Mouse (Mus musculus): ENCODE data around the gene Izumo4.

Gene Izumo4

DNA sequence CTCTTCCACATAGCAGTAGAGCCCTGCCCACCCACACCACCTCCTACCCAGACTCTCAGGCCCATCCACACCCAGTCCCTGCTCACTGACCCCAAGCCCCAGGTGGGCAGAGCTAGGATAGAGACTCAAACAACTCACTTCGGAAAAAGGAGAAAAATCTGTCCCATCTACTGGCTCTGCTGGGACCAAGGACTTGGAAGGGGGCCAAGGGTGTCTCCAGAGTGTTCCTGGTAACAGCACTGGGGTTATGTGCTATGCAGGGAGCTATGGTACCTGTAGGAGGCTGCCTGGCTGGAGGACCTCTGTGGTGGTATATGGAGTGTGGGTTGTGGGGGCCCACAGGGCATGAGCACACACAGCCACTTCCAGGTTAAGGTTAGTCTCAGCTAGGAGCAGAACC lies 15.3 kb downstream of the Izumo4 start:
- DNase-seq (ENCODE audit: low read depth, low spot score), result no peak

DNA sequence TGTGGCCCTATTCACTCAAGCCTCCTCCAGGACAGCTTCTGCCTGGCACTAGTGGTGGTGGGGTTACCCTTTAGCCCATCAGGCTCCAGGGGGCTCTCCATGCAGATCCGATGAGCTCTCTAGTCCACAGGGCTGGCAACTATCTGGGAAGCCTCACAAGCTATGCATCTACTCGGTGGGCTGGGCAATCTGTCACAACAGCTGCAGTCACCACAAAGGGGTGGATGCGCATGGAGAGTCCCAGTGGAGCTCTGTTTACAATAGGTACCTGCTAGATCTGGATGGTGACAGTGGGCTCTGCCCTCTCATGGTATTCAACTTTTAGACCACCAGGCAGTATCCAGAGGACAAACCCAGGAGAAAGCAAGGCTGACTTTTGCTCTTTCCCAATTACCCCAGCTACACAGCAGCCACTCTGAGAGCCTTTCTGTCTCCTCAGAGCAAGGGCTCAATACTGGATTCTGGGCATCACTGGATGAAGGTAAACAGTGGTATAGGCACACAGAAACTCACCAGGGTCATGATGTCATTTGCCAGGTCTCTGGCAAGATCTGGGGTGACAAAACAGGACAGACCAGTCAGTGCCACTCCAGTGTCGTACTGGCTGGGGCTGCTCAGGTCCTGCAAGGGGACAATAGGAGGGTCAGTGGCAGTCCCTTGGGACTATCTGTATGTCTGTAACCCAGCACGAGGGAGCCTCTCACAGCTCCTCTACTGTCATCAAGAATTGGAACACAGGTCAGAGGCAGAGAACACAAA lies 25.6 kb downstream of the Izumo4 start:
- DNase-seq (ENCODE audit: low read depth, low spot score), result no peak

DNA sequence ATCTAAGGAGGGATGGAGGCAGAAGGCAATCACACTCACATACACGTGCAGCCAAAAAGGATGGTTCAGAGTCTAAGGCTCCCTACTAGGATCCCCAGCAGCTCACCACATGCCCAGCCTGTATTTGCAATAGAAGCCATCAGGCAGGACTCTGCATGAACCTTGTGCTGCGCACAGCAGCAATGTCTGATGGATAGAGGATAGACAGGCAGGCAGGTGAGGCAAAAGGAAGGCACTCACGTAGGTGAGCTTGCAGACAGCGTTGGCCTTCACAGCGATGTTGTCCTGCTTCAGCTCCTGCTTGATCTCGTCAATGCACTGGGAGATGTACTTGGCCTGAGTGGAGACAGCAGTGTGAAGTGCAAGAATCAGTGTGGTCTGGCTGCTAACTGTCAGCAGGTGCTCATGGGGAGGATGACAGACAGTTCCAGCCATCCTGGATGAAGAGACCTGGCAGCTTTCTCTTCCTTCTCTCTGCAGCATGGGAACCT lies 30.7 kb downstream of the Izumo4 start:
- peak; percentile 73 for DNase-seq (ENCODE audit: low read depth, low spot score)

DNA sequence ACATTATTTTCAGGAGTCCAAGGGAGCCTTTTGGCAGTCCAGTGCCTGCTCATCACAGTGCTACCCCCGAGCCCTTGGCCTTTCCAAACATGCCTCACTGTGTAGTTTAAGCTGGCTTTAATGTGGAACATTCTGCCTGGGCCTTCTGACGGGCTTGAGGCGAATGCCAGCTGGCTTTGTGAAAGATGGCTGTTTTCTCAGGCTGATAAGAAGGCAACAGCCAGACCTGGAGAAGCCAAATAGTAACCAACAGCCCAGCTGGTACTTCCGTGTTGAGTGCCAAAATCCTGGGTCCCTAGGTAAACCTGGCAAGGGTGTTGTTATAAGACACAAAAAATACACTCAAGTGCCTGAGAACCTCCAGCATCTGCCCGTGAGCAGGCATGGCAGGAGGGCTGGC lies 34.7 kb downstream of the Izumo4 start:
- DNase-seq (ENCODE audit: low read depth, low spot score), result peak; percentile 93

DNA sequence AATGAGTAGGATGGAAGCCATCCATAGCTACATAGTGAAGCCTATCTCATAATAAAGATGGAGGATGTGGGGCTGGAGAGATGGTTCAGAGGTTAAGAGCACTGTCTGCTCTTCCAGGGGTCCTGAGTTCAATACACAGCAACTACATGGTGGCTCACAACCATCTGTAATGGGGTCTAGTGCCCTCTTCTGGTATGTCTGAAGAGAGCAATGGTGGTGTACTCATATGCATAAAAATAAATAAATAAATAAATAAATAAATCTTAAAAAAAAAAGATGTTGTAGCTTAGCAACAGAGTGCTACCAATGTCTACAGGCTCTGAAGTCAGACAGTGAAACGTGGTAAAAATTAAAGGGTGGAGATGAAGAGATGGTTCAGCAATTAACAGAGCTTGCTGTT lies 36.7 kb downstream of the Izumo4 start:
- DNase-seq (ENCODE audit: low read depth, low spot score), result no peak

DNA sequence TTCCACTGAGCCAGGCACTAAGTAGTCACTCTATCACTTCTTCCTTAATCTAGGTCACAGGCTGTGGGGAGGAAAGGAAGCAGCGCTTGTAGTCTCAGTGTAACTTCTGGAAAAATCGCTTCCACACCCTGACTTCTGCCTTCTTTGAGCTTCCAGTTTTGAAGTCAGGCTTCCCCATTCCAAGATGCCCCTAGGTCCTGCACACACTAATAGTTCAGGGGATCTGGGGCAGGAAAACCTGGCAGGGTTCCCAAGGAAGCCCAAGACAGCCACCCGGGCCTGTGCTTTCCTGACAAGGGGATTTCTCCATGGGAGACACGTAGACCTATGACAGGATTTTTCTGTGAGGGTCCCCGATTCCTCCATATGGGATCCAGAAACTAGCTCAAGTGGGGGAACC lies 39.2 kb downstream of the Izumo4 start:
- DNase-seq (ENCODE audit: low read depth, low spot score), result peak; percentile 43

DNA sequence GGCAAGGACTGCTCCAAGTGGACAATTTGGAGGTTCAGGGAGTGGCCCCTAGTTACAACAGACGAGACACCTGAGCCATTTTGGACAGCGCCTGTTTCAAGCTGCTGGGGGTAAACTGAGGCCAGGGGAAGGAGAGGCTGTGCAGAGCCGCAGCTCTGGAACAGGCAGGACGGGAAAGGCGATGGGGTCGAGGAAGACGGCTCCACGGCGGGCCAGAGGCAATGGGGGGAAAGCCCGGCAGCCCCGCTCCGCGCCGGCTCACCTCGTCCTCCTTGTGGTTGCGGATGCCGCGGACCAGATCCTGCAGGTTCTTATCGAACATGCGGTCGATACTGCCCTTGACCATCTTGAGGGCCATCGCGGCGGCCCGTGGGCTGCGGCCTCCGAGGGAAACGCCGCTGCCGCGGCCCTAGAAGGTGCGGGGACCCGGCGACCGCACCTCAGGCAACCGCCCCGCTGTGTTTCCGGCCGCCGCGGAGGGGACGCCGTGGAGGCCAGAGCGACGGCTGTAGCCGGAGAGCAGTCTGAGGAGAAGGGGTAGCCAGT lies 39.7 kb downstream of the Izumo4 start:
- DNase-seq (ENCODE audit: low read depth, low spot score), result no peak

DNA sequence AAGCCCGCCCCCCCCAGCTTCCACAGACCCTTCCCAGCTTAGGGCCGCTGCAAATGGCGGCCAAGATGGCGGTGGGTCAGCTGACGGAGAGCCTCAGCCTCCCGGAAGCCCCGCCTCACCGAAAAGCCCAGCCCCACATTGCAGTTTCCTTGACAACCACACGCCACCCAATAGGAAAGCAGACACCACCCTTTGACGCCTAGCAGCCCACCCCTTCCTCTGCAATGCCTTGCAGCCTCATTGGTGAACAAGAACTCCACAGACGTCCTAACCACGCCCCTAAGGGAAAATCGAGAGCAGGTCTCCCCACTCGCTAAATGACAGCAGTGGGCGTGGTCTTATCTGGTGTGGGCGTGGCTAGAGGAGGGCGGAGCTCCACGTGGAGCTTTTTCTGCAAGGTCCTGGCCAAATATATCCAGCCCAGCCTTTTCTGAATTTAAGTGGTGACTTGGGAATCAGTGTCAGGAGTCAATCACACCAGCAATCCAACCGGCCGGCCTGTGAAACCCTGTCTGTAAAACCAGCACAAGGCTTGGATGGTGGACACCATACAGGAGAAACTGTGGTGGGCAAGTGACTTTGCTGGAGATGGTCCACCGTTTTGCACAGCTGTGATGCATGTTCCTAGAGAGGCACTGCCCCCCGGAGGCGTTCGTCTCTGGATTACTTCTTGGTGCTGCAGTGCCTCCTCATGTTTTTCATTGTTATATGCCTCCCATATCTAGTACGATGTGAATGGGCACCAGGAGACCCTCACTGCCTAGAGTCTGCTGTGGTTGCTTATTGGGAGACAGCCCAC lies 40.4 kb downstream of the Izumo4 start, which contains the start of gene Ap3d1:
TSS of gene Ap3d1 (minus strand) at position 85 of the 799 bp plus-strand sequence.
- peak; percentile 100 for DNase-seq (ENCODE audit: low read depth, low spot score)

DNA sequence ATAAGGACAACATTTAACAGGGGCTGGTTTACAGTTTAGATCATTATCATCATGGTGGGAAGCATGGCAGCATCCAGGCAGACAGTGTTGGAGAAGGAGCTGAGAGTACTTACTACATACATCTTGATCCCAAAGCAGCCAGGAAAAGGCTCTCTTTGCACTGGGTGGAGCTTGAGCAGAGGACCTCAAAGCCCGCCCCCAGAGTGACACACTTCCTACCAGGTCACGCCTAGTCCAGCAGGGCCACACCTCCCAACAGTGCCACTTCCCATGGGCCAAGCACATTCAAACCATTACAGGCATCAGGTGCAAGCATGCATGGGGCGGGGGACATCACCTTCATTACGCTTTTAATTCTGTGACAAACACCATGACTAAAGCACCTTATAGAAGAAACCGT lies 42.3 kb downstream of the Izumo4 start:
- DNase-seq (ENCODE audit: low read depth, low spot score), result no peak

DNA sequence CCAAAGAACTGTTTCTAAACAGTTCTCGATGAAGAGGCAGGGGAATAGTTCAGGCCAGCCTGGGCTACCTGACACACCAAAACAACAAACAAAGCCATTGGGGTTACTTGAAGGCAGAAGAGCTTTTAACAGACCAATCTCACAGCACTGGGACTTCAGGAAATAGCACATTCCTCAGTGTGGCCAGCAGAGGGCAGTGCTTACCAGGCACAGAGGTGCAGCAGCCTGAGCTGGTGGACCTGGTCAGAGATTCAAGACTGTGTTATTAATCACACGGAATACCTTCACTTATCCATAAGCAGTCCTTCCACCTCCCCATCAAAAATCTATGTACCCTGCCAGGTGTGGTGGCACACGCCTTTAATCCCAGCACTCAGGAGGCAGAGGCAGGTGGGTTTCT lies 45.4 kb downstream of the Izumo4 start:
- DNase-seq (ENCODE audit: low read depth, low spot score), result peak; percentile 94

DNA sequence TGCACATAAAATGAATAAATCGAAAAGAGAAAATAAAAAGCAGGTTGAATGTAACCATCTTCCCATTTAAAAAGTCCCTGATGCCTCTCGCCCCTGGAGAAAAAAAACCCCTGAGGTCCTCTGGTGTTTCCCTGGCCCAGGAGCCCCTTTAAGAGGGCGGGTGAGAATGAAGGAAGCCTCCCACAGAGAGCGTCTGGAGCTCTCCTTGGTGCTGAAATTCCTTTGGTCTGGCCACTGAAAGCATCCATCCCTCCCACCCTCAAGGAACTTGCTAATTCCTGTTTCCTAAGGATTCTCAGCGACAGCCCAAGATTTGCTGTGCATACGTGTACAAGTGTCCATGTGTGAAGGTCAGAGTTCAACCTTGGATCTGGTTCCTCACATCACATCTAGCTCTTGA lies 46.6 kb downstream of the Izumo4 start:
- DNase-seq (ENCODE audit: low read depth, low spot score), result no peak

DNA sequence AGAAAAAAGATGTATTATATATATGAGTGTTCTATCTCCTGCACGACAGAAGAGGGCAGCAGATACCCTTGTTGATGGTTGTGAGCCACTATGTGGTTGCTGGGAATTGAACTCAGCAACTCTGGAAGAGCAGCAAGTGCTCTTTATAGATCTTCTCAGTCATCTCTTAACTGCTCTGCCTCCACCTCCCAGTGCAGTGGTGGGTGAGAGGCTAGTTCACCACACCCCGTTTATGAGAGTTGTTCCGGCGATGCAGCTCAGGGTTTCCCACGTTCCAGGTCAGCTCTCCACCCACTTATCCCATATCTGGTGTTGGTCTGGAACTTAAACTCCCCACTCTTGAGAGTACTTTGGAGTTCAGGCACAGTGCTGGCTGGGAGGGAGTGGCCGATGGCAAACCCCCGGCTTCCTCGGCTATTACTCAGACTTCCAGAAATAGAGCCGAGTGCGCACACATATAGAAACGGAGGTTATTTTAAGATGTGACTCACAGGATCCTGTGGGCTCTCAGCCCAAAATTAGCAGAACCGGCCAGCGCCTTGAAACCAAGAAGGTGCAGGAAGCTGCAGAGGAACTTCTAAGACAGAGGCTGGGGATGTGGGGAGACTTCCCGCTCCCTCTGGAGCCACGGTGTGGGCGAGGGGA lies 49.3 kb downstream of the Izumo4 start:
- DNase-seq (ENCODE audit: low read depth, low spot score), result peak; percentile 95

DNA sequence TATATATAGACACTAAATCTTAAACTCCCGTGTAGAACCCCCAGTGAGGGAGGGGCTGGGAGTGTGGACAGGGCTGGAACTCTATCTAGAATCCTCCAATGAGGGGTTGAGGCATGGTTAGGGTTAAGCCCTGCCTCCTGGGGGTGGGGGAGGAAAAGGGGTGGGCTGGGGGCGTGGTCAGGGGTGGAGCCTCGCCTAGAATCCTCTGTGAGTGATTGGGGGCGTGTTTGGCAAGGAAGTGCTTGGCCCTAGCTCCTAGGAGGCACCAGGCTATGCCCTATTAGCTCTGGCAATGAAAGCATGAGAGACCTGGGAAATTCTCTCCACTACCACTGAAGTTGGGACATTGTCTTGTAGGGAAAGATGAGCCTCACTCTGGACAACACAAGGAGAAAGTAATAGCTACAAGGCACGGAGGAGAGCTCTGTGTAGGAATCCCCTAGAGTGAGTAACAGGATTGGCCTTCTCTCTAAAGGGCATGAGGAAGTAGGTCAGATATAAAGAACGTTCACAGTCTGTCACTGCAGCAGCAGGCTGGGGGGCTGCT lies 50.2 kb downstream of the Izumo4 start:
- DNase-seq (ENCODE audit: low read depth, low spot score), result peak; percentile 77

DNA sequence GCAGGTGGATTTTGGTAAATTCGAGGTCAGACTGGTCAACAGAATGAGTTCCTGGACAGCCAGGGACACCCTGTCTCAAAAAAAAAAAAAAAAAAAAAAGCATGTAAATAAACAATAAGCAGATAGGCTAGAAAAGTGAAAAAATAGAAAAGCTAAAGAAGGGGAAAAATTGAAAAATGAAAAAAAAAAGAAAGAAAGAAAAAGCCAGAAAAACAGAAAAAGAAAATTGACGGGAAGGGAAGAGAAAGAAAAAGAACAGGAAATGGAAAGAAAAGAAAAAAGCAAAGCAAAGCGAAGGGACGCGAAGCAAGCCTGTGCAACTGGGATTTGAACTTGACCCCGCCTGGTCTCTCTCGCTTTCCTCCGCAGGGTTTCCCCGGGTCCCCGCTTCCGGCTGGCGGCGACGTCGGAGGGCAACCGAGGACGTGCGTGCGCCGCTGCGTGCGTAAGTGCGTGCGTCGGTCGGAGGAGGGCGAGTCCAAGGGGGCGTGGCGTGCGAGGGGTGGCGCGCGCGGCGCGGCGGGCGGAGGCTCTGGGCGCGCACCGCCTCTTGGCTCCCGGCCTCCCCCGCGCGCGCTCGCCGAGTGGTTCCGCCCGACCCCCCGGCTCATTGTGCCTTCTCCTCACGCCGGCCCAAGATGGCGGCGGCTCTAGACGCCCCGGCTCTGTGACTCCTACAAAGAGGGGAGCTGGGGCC lies 52.8 kb downstream of the Izumo4 start, which contains the start of gene Dot1l:
TSS of gene Dot1l (plus strand) at position 613 of the 697 bp plus-strand sequence.
- DNase-seq (ENCODE audit: low read depth, low spot score), result peak; percentile 99
